Mouse (Mus musculus) lung, embryonic 16.5 days (tissue): ENCODE data around the gene Ola1. TPM values are rescaled to one million over a fixed set of nuclear protein-coding genes. Genes with fewer than 3 reads are reported as not detected.

Experiments
- ATAC-seq: fragments of 200-750 bp; cut with Nextera tagmentation; 2 replicates; pipeline ENCODE4 v1.8.0; 2017; ENCODE audit warnings: low read depth, mild to moderate bottlenecking, moderate library complexity
- H3K27ac ChIP-seq: fragments of 300-500 bp; sonication (generic); 2 replicates; pipeline ENCODE4 v1.5.1; 2014; ENCODE audit warnings: mild to moderate bottlenecking, control low read depth, low read length
- H3K27me3 ChIP-seq: fragments of 300-500 bp; sonication (generic); 2 replicates; pipeline ENCODE4 v1.6.1; 2014; ENCODE audit warnings: low read depth, low read length, mixed read lengths; ENCODE audit not compliant: control insufficient read depth, insufficient read depth
- H3K36me3 ChIP-seq: fragments of 300-500 bp; sonication (generic); 2 replicates; pipeline ENCODE4 v1.6.1; 2014; ENCODE audit warnings: low read length; ENCODE audit not compliant: control insufficient read depth, insufficient read depth
- H3K4me1 ChIP-seq: fragments of 300-500 bp; sonication (generic); replicated peaks from 2 replicates; pipeline ENCODE4 v1.6.1; 2014; ENCODE audit warnings: low read length, mixed read lengths; ENCODE audit not compliant: control insufficient read depth, insufficient read depth
- H3K4me2 ChIP-seq: fragments of 300-500 bp; sonication (generic); 2 replicates; pipeline ENCODE4 v1.6.1; 2014; ENCODE audit warnings: low read depth, low read length, control low read depth
- H3K4me3 ChIP-seq: fragments of 300-500 bp; sonication (generic); 2 replicates; pipeline ENCODE4 v1.5.1; 2014; ENCODE audit warnings: mild to moderate bottlenecking, low read length, control low read depth
- H3K9ac ChIP-seq: fragments of 300-500 bp; sonication (generic); 2 replicates; pipeline ENCODE4 v1.6.1; 2014; ENCODE audit warnings: low read length, control low read depth
- H3K9me3 ChIP-seq: fragments of 300-500 bp; sonication (generic); 2 replicates; pipeline ENCODE4 v1.6.1; 2016; ENCODE audit warnings: low read length; ENCODE audit not compliant: control insufficient read depth
- WGBS: fragments of 180-500 bp; shearing (Covaris S2); extraction: QIAGEN DNeasy Blood & Tissue Kit; methylation state at CpG from one replicate; pipeline ENCODE4 v1.1.7; 2014; 5-methylcytosine and 5-hydroxymethylcytosine counted together
- polyA plus RNA-seq: library from polyadenylated mRNA; unstranded; fragments of >200 nt; fragmentation: Nextera tagmentation; extraction: Ambion mirVana; gene quantifications from 2 replicates; pipeline ENCODE4 v1.2.1, GENCODE M21; 2015

The Ola1 gene
- polyA plus RNA-seq, 1 experiment from 2014 or later: 71.8 TPM

GRCm38 (mm10) chr2:73127686-73128085 lies 91.0 kb downstream of the Ola1 start:
- Histone ChIP-seq H3K9me3 (no peaks in the 10 kb centered on the region), H3K36me3 (no peaks in the 10 kb centered on the region), H3K9ac (no peak overlapping the region), H3K27me3 (no peaks in the 10 kb centered on the region), H3K4me3 (no peak overlapping the region), H3K4me1 (no peaks in the 10 kb centered on the region), H3K4me2 (no peak overlapping the region), H3K27ac (no peak overlapping the region)
- ATAC-seq: no peak
- WGBS: 70% methylated on average over 1 of the region's 1 CpGs

DNA sequence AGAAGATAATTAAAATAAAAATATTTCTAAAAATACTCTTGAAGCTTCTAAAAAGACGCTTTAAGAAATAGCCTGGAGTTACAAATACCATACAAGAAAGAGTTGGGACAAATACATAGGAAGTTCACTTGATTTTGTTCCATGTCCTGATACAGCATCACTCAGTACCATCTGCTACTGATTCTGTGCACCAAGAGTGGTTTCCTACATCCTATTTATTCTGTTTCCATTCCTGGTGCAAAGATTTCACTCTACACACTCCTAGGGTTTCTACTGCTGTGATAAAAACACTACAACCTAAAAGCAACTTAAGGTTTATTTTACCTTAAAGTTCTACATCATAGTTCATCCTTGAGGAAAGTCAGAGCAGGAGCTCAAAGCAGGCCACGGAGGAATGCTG lies 99.9 kb downstream of the Ola1 start:
- Histone ChIP-seq H3K4me1 (no peaks in the 10 kb centered on the region), H3K9ac (no peak overlapping the region), H3K4me3 (no peak overlapping the region), H3K9me3 (no peaks in the 10 kb centered on the region), H3K4me2 (no peak overlapping the region), H3K27ac (no peak overlapping the region), H3K27me3 (no peaks in the 10 kb centered on the region), H3K36me3 (no peaks in the 10 kb centered on the region)
- WGBS: 80% methylated on average over 2 of the region's 2 CpGs
- no peak for ATAC-seq

DNA sequence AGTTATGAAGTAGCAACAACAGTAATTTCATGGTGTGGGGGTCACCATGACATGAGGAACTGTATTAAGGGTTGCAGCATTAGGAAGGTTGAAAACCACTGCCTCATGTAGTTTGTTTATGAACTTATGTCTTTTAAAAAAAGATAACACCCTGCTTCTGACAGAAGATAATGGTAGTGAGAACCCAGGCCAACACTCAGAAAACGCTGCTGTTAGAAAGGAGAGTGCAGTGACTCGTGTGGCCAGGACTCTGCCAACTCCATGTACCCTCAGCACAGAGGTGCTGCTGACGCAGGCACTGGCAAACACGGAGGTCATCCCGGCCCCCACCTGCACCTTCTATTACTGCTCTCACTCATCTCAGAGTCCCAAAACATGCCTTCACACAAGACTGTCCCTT lies 111.6 kb downstream of the Ola1 start:
- WGBS: 67% methylated on average over 5 of the region's 5 CpGs
- no peaks in the 10 kb centered on the region for H3K9me3 ChIP-seq
- H3K27me3 ChIP-seq: no peaks in the 10 kb centered on the region
- no peaks in the 10 kb centered on the region for H3K4me1 ChIP-seq
- H3K4me3 ChIP-seq: no peak overlapping the region
- no peak for ATAC-seq
- H3K36me3 ChIP-seq: no peaks in the 10 kb centered on the region
- no peak overlapping the region for H3K4me2 ChIP-seq
- no peak overlapping the region for H3K9ac ChIP-seq
- H3K27ac ChIP-seq: no peak overlapping the region

DNA sequence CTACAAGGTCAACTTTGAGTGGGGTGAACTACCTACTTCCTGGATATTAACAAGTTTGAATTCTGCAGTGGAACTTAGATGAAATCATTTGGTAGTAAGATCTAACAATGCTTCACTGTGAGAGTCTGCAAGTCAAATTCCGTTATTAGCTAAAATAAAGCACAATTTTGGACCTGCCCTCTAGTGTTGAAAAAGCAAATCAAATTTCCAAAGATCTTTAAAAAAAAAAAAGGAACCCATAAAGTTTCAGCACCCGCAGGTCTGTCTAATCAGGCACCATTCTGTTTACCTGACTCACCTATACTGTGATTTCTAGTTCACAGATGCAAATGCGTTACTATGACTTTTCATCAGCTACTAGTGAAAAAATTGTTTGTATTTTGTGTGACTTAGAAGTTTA lies 122.2 kb downstream of the Ola1 start:
- H3K9ac ChIP-seq: no peak overlapping the region
- no peak overlapping the region for H3K4me2 ChIP-seq
- no peak overlapping the region for H3K4me3 ChIP-seq
- H3K4me1 ChIP-seq: no peaks in the 10 kb centered on the region
- no peaks in the 10 kb centered on the region for H3K9me3 ChIP-seq
- WGBS: 63% methylated on average over 3 of the region's 3 CpGs
- no peak overlapping the region for H3K27ac ChIP-seq
- H3K36me3 ChIP-seq: no peaks in the 10 kb centered on the region
- ATAC-seq: no peak
- H3K27me3 ChIP-seq: no peaks in the 10 kb centered on the region

DNA sequence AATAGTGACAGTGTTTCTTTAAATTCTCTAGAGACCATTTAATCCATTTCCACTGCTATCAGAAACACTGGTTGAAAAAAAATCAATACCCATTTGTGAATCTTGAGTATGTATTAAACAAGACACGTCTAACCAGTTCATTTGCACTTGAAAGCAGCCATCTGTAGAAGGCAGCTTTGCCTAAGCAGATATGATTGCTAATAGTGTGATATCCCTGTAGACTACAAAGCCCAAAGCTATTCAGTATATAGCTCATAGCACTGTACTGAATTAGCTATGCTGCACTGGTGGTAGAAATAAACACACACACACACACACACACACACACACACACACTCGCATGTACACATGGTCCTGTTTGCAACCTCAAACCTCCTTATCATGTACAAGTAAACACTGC lies 123.4 kb downstream of the Ola1 start:
- Histone ChIP-seq H3K4me3 (no peak overlapping the region), H3K4me1 (no peaks in the 10 kb centered on the region), H3K27ac (no peak overlapping the region), H3K27me3 (no peaks in the 10 kb centered on the region), H3K36me3 (no peaks in the 10 kb centered on the region), H3K9me3 (no peaks in the 10 kb centered on the region), H3K9ac (no peak overlapping the region), H3K4me2 (no peak overlapping the region)
- no peak for ATAC-seq
- WGBS: 50% methylated on average over 2 of the region's 2 CpGs

DNA sequence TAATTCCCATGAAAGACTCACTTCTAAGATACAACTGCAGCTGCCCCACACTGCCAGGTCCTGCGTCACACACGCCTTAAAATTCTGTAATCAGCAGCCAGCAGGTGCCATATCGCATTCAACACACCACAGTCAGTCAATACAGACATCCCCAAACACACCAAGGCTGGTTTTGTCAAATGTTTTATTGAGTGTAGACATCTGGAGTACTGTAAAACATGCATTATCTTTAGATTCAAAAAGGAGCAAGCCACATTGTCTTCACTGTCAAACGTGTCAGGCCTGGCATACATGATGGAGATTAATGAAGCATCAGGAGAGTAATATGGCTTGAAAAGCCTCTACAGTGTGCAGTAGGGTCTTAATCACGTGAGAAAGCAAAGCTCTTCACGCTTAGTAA lies 125.7 kb downstream of the Ola1 start:
- Histone ChIP-seq H3K4me1 (no peaks in the 10 kb centered on the region), H3K36me3 (no peaks in the 10 kb centered on the region), H3K27me3 (no peaks in the 10 kb centered on the region), H3K4me3 (no peak overlapping the region), H3K9ac (no peak overlapping the region), H3K9me3 (no peaks in the 10 kb centered on the region), H3K4me2 (no peak overlapping the region), H3K27ac (no peak overlapping the region)
- no peak for ATAC-seq
- WGBS: 76% methylated on average over 6 of the region's 6 CpGs

DNA sequence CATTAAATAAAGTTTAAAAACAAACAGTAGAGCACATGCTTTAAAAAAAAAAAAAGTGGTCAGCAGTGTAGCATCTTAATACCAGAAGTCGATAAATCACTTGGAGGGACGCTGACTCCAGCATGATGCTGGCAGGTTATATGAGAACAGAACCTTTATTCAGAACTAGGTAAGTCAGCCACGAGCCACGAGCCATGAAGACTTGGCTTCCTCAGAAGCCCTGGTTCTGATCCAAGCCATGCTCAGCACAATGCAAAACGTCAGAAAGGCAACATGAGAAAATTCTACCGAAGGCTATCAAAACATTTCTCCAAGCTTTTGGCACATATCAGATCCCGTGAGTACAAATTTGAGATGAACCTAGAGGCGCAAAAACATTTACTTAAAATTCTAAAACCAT lies 127.4 kb downstream of the Ola1 start:
- ATAC-seq: no peak
- WGBS: 81% methylated on average over 8 of the region's 8 CpGs
- H3K4me1 ChIP-seq: no peaks in the 10 kb centered on the region

GRCm38 (mm10) chr2:73087641-73088040 lies 131.1 kb downstream of the Ola1 start:
- peaks cover 13% of the 10 kb centered on the region for H3K4me1 ChIP-seq
- no peaks in the 10 kb centered on the region for H3K27me3 ChIP-seq
- H3K4me3 ChIP-seq: no peak overlapping the region
- H3K27ac ChIP-seq: no peak overlapping the region
- no peak overlapping the region for H3K4me2 ChIP-seq
- H3K9ac ChIP-seq: no peak overlapping the region
- H3K9me3 ChIP-seq: no peaks in the 10 kb centered on the region
- WGBS: 63% methylated on average over 3 of the region's 3 CpGs
- ATAC-seq: no peak
- H3K36me3 ChIP-seq: no peaks in the 10 kb centered on the region

More for the DNA sequence above, 127.4 kb downstream of the Ola1 start:
- no peak overlapping the region for H3K27ac ChIP-seq
- no peak overlapping the region for H3K9ac ChIP-seq
- no peak overlapping the region for H3K4me3 ChIP-seq
- H3K4me2 ChIP-seq: no peak overlapping the region
- no peaks in the 10 kb centered on the region for H3K9me3 ChIP-seq
- no peaks in the 10 kb centered on the region for H3K27me3 ChIP-seq
- no peaks in the 10 kb centered on the region for H3K36me3 ChIP-seq

DNA sequence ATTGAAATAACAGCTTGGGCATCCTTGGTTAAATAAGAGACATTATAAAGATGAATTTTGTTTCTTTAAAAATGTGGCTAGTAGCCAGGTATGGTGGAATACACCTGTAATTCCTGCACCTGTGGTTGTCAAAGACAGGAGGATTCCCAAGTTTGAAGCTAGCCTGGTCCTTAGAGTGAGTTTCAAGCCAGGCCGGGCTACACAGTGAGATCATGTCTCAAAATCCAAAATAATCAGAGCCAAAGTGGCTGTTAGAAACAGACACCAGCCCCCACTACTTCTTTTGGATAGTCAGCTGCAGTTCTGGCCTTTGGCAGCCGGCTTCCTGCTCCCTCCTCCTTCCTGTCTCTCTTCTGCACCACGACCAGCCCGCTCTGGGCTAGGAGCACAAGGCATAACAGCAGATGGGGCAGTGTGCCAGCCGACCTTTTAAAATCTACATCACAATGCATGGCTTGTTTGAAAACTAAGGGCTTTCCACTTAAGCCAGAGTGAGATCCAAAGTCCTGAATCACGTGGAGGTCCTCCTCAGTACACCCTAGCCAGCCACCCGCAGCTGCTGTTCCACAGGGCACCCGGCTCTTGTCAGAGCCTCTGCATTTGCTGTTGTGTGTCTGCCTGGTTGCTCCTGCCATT lies 132.9 kb downstream of the Ola1 start:
- ATAC-seq: peak; percentile 77
- peak overlapping the region; percentile 39; the same call in 1 of the 2 replicates for H3K27ac ChIP-seq
- H3K4me3 ChIP-seq: no peak overlapping the region
- H3K9ac ChIP-seq: no peak overlapping the region
- no peak overlapping the region for H3K4me2 ChIP-seq
- H3K27me3 ChIP-seq: no peaks in the 10 kb centered on the region
- WGBS: 15% methylated on average over 8 of the region's 8 CpGs
- no peaks in the 10 kb centered on the region for H3K36me3 ChIP-seq
- H3K4me1 ChIP-seq: peaks cover 20% of the 10 kb centered on the region
- no peaks in the 10 kb centered on the region for H3K9me3 ChIP-seq

- Histone ChIP-seq H3K4me2 (peak overlapping the region; percentile 7; the same call in 1 of the 2 replicates), H3K27me3 (no peaks in the 10 kb centered on the region), H3K27ac (peak overlapping the region; percentile 9), H3K9me3 (no peaks in the 10 kb centered on the region), H3K4me1 (peaks cover 20% of the 10 kb centered on the region), H3K4me3 (no peak overlapping the region), H3K9ac (no peak overlapping the region), H3K36me3 (no peaks in the 10 kb centered on the region)
- ATAC-seq: peak; percentile 53
- WGBS: 58% methylated on average over 10 of the region's 10 CpGs
Measured at GRCm38 (mm10) chr2:73082476-73082875, 136.2 kb downstream of the Ola1 start.
